Mouse (Mus musculus): ENCODE measurements around the gene Epm2aip1.

DNA sequence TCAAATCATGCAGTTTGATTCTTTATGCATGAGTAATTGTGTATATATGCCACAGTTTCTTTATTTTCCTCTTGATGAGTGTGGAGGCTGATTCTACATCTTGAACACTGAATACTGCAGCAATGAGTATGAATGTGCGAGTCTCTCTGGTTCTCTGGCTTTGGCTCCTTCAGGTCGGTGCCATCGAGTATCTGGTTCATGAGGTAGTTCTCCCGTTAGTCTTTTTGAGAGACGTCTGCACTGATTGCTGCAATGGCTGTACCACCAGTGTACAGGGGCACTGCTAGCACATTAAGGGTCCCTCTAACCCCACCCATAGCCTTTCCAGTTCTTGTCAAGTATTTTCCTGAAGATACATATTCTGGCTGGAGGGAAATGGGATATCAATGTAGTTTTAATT lies 42.1 kb downstream of the Epm2aip1 start:
- no peak for TF ChIP-seq GATA1 (IDR thresholded peaks at IDR 0.05; ENCODE audit: low read length)
- TF ChIP-seq TAL1 (IDR thresholded peaks at IDR 0.05; ENCODE audit: low read length), result no peak

Data from erythroblast, embryonic 14.5 days (primary cell).